Mouse (Mus musculus) gastrocnemius, postnatal 4 days (tissue): ENCODE results near the gene Man2a2. TPM values are rescaled to one million over a fixed set of nuclear protein-coding genes. Genes with fewer than 3 reads are reported as not detected.
"Not testable (repeated sequence)": the region's sequence is repeated elsewhere in the genome, so short reads cannot be mapped to it uniquely, and the experiment has no call there.

Experiments used
- DNase-seq, 2 experiments: peaks; one replicate each; pipeline ENCODE4 v3.0.0; 2021 to 2022; ENCODE audit warnings: low spot score in 2 of 2, mixed read lengths in 2 of 2
- total RNA-seq, 2 experiments: library from RNA; stranded (reverse); gene quantifications; 2 replicates each; pipeline ENCODE4 v1.2.3; 2021

Man2a2 gene
- total RNA-seq, 2 experiments from 2014 or later: 87.2 to 91.1 TPM

DNA sequence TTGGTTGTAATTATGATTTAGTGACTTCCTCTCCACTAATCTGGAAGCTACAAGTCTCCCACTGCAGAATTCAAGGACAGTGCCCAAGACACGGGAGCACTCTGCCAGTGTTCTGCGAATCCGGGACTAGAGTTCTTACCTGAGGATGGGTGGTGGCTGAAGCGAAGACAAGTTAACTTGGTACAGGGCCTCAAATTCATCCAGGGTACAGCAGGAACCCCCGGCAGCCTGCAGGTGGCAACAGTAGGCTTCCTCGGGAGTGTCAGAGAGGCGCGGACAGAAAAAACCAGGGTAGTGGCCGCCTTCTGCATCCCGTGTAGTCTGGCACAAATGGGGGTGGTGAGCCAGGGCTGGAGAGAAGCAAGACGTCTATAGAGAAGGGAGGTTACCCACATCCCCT lies 30.4 kb downstream of the Man2a2 start, which contains the start of gene Unc45a:
Unc45a (minus strand) TSS at position 213 of the 400 bp plus-strand sequence.
- peak in 1 of 2 experiments; percentile 67 for DNase-seq

GRCm38 (mm10) chr7:80339793-80340628 lies 31.2 kb downstream of the Man2a2 start:
- DNase-seq: peak; percentile 93 to 98

DNA sequence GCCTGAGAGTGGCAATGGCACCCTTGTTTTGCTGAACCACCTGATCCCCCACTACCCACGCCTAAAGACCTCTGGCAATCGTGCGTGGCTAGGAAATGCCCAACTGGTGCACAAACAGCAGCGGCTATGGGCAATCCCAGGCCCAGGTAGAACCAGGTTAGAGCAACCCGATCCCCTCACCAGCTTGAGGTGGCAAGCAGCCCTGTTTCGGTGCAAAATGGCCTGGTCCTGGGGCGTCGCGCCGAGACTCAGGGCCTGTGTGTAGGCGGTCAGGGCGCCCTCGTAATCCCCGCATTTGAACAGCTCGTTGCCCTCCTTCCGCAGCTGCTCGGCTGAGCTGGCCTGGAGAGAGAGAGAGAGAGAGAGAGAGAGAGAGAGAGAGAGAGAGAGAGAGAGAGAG lies 31.8 kb downstream of the Man2a2 start:
- DNase-seq: no peak

GRCm38 (mm10) chr7:80336932-80337331 lies 34.2 kb downstream of the Man2a2 start:
- no peak for DNase-seq

DNA sequence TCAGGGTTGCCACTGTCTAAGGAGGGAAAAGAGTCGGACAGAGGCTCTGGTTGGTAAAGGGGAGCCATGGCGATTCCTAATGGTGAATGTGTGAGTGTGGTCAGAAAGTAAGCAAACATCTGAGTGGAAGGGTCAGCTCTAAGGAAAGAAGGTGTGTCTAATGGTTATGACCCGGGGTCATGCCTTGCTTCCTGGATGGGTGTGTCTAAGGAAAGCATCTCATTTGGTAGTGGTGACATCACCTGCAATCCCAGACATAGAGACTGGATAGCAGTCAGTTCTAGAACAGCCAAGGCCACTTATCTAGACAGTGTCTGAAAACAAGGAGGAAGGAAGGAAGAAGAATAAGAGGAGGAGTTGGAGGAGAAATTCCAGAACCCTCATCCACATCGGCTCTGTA lies 36.3 kb downstream of the Man2a2 start:
- no peak for DNase-seq

- no peak for DNase-seq
These were observed 39.7 kb downstream of the Man2a2 start for GRCm38 (mm10) chr7:80331433-80331832.

GRCm38 (mm10) chr7:80330278-80330677 lies 40.9 kb downstream of the Man2a2 start:
- no peak for DNase-seq

DNA sequence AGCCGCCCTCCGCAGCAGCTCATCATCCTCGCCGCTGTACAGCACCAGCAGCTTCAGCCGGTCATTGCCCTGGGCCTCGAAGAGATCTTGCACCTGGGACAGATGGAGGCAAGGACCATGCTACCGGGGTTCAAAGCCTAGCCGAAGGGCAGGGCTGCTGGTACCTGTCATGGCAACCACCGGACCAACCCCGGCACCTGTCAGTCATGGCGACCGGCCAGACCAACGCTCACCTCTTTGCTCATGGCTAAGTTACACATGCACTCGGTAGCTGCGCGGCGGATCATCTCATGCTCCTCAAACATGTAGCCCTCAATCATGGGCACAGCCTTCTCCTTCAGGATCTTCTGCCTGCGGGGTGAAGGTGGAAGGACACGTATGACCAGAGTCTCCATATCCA lies 45.1 kb downstream of the Man2a2 start:
- DNase-seq: peak in 1 of 2 experiments; percentile 10

DNA sequence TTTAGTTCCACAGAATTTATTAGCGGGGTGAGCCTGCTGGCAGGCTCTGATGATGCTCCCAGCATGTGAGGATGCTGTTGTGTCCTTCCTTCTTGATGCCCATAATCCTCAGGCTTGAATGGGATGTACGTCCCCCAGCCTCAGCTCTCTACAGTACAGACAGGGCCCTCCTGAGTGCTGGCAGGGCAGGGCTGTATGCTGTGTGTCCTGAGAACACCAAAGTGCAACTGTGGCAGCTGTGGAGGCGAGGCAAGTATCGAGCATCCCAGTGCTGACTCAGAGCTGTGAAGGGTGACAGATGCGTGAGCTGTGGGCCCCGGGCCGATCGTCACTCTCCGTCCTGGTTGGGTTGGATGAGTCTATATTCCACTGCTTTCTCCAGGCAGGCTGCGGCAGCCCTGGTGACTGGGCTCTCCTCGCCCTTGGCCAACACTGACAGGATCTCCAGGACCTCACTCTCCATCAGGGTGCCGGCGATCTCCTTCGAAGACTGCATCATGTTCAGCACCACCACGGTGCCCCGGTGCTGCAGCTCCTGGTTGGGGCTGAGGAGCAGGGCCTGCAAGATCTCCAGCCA lies 45.8 kb downstream of the Man2a2 start:
- DNase-seq: peak in 1 of 2 experiments; percentile 9

DNA sequence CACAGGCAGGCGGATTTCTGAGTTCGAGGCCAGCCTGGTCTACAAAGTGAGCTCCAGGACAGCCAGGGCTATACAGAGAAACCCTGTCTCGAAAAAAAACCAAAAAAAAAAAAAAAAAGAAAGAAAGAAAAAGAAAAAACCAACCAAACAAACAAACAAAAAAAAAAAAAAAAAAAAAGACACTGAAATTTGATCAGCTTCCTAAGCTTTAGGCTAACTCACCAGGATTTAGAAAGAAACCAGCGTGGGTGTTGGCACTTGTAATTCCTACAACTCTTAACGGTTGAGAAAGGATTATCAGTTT lies 46.4 kb downstream of the Man2a2 start:
- DNase-seq: not testable (repeated sequence)

DNA sequence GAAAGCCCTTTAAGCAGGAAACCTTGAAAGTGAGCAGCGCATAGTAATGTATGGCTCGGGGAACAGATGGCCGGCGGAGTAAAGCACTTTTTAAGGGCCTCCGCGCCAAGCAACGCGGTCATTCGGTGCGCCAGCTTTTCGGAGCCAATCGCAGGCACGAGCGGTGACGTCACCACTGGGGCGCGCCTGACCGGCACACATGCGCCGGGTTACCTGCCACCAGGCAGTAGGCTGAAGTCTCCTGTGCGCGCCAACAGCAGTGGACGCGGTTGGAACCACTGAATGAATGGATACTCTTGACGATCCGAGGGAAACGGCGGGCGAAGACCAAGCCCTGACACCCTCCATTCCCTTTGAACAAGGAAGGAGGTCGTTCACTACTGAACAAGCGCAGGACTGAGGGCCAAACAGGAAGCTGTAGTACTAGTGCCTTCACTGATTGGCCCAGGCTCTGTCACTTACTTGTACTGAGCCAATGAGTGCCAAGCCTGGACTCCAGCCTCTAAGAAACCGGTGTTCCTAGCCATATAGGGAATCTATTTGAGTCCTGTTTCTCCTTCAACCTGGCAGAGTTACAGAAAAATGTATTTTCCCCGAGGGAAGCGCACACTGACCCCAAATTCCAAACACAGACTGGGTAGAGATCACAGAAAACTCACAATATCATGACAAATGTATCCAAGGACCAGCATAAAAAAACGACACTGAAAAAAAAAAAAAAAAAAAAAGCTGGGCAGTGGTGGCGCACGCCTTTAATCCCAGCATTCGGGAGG lies 46.9 kb downstream of the Man2a2 start, which contains the start of gene Rccd1:
Rccd1 (minus strand) TSS at position 412 of the 773 bp plus-strand sequence.
- peak; percentile 83 to 94 for DNase-seq

DNA sequence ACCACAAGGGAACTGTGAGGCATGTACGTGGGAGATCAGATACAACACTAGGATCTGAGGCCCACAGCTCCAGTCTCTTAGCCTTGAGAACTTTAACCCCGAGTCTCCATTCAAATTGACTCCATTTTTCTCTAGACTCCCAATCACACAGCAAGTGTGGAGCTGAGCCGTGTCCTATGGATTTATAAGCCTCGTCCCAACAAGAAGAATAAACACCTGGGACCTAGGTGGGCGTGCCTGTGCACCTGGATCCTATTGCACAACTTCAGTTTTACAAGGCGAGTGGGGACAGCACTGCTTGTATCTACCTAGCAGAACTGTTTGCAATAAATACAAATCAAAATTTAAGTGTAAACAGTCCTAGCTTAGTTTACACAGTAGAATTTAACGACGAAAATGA lies 47.8 kb downstream of the Man2a2 start:
- peak in 1 of 2 experiments; percentile 5 for DNase-seq

GRCm38 (mm10) chr7:80319846-80320496 lies 51.2 kb downstream of the Man2a2 start:
- peak in 1 of 2 experiments; percentile 8 for DNase-seq

DNA sequence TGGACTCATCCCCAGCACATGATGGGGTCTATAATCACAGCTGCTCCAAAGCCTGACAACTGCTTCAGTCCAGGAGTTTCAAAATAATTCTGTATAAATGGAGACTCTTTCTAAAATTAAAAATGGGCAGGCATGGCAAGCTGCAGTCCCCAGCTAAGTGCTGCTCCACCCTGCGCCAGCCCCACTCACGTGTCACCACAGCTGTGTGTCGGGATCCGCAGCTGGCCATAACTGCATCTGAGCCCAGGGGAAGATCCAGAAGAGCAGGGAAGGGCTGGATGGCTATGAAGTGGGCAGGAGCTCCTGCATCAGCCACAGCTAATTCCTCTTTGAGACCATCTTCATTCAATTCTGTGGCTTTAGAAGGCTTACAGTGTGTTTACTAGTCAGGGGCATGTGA lies 52.5 kb downstream of the Man2a2 start:
- DNase-seq: peak in 1 of 2 experiments; percentile 16

DNA sequence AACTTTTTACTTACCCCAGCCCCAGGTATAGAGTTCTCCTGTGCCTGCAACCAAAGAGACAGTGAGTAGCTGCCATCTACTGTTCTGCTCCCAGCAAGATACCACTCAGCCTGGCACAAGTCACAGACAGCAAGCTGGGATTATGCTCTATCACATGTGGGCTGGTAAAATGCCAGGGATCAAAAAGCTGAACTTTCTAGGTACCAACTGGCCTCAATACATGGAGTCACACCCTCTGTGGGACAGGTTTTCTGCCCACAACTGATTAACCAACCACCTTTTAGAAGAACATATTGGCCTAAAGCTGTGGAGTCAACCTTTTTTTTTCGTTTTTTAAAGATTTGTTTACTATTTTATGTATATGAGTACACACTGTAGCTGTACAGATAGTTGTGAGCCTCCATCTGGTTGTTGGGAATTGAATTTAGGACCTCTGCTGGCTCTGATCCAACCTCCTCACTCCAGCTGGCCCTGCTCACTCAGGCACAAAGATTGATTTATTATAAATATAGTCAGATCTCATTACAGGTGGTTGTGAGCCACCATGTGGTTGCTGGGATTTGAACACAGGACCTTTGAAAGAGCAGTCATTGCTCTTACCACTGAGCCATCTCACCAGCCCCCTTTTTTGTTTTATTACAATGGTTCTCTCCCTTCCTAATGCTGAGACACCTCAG lies 53.6 kb downstream of the Man2a2 start:
- DNase-seq: no peak

- no peak for DNase-seq
These were observed 55.4 kb downstream of the Man2a2 start for GRCm38 (mm10) chr7:80315733-80316132.

DNA sequence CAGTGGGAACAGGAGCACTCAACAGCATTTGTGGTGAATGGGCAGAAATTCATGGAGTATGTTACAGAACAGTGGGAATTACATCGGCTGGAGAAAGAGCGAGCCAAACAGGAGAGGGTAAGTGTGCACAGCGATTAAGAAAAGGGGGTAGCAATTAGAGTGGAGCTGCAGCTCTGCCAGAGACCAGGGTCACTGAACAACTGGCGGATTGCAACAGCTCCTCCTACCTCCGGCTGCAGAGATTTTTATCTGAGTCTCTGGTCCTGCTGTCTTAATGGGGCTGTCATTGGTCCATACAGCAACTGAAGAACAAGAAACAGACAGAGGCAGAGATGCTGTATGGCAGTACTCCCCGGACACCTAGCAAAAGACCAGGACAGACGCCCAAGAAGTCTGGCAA lies 60.4 kb downstream of the Man2a2 start:
- no peak for DNase-seq

DNA sequence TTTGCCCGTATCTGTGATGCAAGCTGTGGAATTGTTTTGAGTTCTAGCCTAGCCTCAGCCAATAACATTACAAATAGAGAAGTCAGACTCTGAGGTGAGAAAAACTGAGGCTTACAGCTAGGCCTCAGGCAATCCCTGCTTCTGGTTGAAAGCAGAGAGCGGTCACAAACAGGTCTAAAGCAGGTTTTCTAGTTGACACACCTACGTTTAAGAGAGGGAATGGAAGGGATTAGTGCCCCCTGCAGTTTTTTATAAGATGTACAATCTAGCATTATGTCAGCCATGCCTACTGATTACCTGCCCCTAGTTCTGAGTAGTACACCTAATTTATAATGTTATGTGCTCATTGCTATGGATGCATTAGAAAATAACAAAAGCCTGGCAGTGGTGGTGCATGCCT lies 63.4 kb downstream of the Man2a2 start:
- no peak for DNase-seq

DNA sequence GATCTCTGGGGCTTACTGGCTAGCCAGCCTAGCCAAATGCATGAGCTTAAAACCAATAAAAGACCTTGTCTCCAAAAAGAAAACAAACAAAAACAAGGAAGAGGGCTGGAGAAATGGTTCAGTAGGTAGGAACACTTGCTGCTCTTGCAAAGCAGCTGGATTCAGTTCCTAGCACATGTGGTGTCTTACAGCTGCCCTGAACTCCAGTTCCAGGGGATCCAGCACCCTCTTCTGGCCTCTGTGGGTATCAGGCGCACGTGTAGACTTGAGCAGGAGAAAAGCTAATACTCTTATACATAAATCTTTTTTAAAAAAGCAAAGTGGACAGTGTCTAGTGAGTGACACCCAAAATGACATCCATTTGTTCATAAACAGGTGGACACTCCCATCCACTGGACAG lies 69.7 kb downstream of the Man2a2 start:
- DNase-seq: no peak

- no peak for DNase-seq
These were observed 71.6 kb downstream of the Man2a2 start for GRCm38 (mm10) chr7:80299568-80299967.
